Mouse (Mus musculus) heart, embryonic 14.5 days (tissue): ENCODE measurements around the gene Lrrc2. TPM values are rescaled to one million over a fixed set of nuclear protein-coding genes. Genes with fewer than 3 reads are reported as not detected.

Experiments used
- ATAC-seq: fragments of 200-750 bp; cut with Nextera tagmentation; 2 replicates; pipeline ENCODE4 v1.8.0; 2017; ENCODE audit warnings: low read depth, moderate TSS enrichment; ENCODE audit not compliant: insufficient number of reproducible peaks, insufficient read depth, low FRiP score
- H3K27ac ChIP-seq, 2 experiments: fragments of 200-500 bp in 1 of 2; fragments of 300-500 bp in 1 of 2; sonication (generic) in 1 of 2; replicated peaks in 1 of 2; 2 replicates each; pipeline ENCODE4 v1.5.1; 2012 to 2014; ENCODE audit warnings: low read depth in 2 of 2, low read length in 2 of 2, control low read depth in 1 of 2, mild to moderate bottlenecking in 1 of 2, mixed read lengths in 1 of 2; ENCODE audit not compliant: control insufficient read depth in 1 of 2, insufficient read depth in 1 of 2
- H3K27me3 ChIP-seq: fragments of 300-500 bp; sonication (generic); 2 replicates; pipeline ENCODE4 v1.6.1; 2014; ENCODE audit warnings: mild to moderate bottlenecking, low read length, control low read depth; ENCODE audit not compliant: control insufficient read depth, insufficient read depth
- H3K36me3 ChIP-seq: fragments of 300-500 bp; sonication (generic); 2 replicates; pipeline ENCODE4 v1.6.1; 2014; ENCODE audit warnings: mild to moderate bottlenecking, control low read depth, low read length, mixed read lengths; ENCODE audit not compliant: control insufficient read depth, insufficient read depth
- H3K4me1 ChIP-seq, 2 experiments: fragments of 200-500 bp in 1 of 2; fragments of 300-500 bp in 1 of 2; sonication (generic) in 1 of 2; 2 replicates each; pipeline ENCODE4 v1.6.1; 2012 to 2014; ENCODE audit warnings: low read length in 2 of 2, control low read depth in 1 of 2, mixed read lengths in 1 of 2; ENCODE audit not compliant: control insufficient read depth in 2 of 2, insufficient read depth in 2 of 2
- H3K4me2 ChIP-seq: fragments of 300-500 bp; sonication (generic); 2 replicates; pipeline ENCODE4 v1.6.1; 2014; ENCODE audit warnings: mild to moderate bottlenecking, low read length
- H3K4me3 ChIP-seq, 2 experiments: fragments of 200-500 bp in 1 of 2; fragments of 300-500 bp in 1 of 2; sonication (generic) in 1 of 2; 2 replicates each; pipeline ENCODE4 v1.5.1; 2012 to 2014; ENCODE audit warnings: low read length in 2 of 2, mild to moderate bottlenecking in 2 of 2, control low read depth in 1 of 2, low read depth in 1 of 2, moderate library complexity in 1 of 2; ENCODE audit not compliant: control insufficient read depth in 1 of 2, insufficient read depth in 1 of 2
- H3K9ac ChIP-seq: fragments of 300-500 bp; sonication (generic); 2 replicates; pipeline ENCODE4 v1.6.1; 2014; ENCODE audit warnings: mild to moderate bottlenecking, low read length
- H3K9me3 ChIP-seq: fragments of 300-500 bp; sonication (generic); 2 replicates; pipeline ENCODE4 v1.6.1; 2016; ENCODE audit warnings: low read length, control low read depth; ENCODE audit not compliant: control insufficient read depth
- WGBS: fragments of 180-500 bp; shearing (Covaris S2); extraction: QIAGEN DNeasy Blood & Tissue Kit; methylation state at CpG from one replicate; pipeline ENCODE4 v1.1.7; 2014; 5-methylcytosine and 5-hydroxymethylcytosine counted together
- polyA plus RNA-seq: library from polyadenylated mRNA; unstranded; fragments of >200 nt; fragmentation: Nextera tagmentation; extraction: Ambion mirVana; gene quantifications from 2 replicates; pipeline ENCODE4 v1.2.1, GENCODE M21; 2014

Gene Lrrc2
- polyA plus RNA-seq, 1 experiment from 2014 or later = 5.4 TPM

GRCm38 (mm10) chr9:110979411-110979810 lies 28.1 kb downstream of the Lrrc2 start:
- Histone ChIP-seq H3K27me3 (no peaks in the 10 kb centered on the region), H3K27ac (no peak overlapping the region), H3K36me3 (no peaks in the 10 kb centered on the region), H3K4me1 (no peaks in the 10 kb centered on the region), H3K9ac (no peak overlapping the region), H3K4me2 (no peak overlapping the region), H3K9me3 (no peaks in the 10 kb centered on the region), H3K4me3 (no peak overlapping the region)
- ATAC-seq = no peak
- WGBS = 93% methylated on average over 11 of the region's 11 CpGs

GRCm38 (mm10) chr9:110982351-110982750 lies 31.0 kb downstream of the Lrrc2 start:
- Histone ChIP-seq H3K27me3 (no peaks in the 10 kb centered on the region), H3K4me1 (no peaks in the 10 kb centered on the region), H3K27ac (no peak overlapping the region), H3K4me3 (no peak overlapping the region), H3K9me3 (no peaks in the 10 kb centered on the region), H3K9ac (no peak overlapping the region), H3K4me2 (no peak overlapping the region), H3K36me3 (no peaks in the 10 kb centered on the region)
- 65% methylated on average over 4 of the region's 4 CpGs for WGBS
- ATAC-seq = no peak

- Histone ChIP-seq H3K36me3 (no peaks in the 10 kb centered on the region), H3K4me2 (no peak overlapping the region), H3K9ac (no peak overlapping the region), H3K4me3 (no peak overlapping the region), H3K27ac (no peak overlapping the region), H3K27me3 (no peaks in the 10 kb centered on the region), H3K9me3 (no peaks in the 10 kb centered on the region), H3K4me1 (no peaks in the 10 kb centered on the region; a peak in 1 of 4 replicates)
- ATAC-seq = no peak
- 93% methylated on average over 9 of the region's 9 CpGs for WGBS
Observed at GRCm38 (mm10) chr9:110984096-110984495, 32.8 kb downstream of the Lrrc2 start.

- Histone ChIP-seq H3K4me1 (no peaks in the 10 kb centered on the region; a peak in 1 of 4 replicates), H3K36me3 (no peaks in the 10 kb centered on the region), H3K4me2 (no peak overlapping the region), H3K27me3 (no peaks in the 10 kb centered on the region), H3K4me3 (no peak overlapping the region), H3K9ac (no peak overlapping the region), H3K9me3 (no peaks in the 10 kb centered on the region), H3K27ac (no peak overlapping the region)
- WGBS = 90% methylated on average over 5 of the region's 5 CpGs
- ATAC-seq = no peak
Observed at GRCm38 (mm10) chr9:110985541-110985940, 34.2 kb downstream of the Lrrc2 start.

GRCm38 (mm10) chr9:110985951-110986350 lies 34.6 kb downstream of the Lrrc2 start:
- Histone ChIP-seq H3K4me1 (no peaks in the 10 kb centered on the region; a peak in 1 of 4 replicates), H3K27ac (no peak overlapping the region), H3K4me3 (no peak overlapping the region), H3K27me3 (no peaks in the 10 kb centered on the region), H3K9me3 (no peaks in the 10 kb centered on the region), H3K36me3 (no peaks in the 10 kb centered on the region), H3K4me2 (no peak overlapping the region), H3K9ac (no peak overlapping the region)
- WGBS = 86% methylated on average over 8 of the region's 8 CpGs
- no peak for ATAC-seq

GRCm38 (mm10) chr9:110987331-110987730 lies 36.0 kb downstream of the Lrrc2 start:
- no peak overlapping the region for H3K4me3 ChIP-seq
- H3K4me2 ChIP-seq = no peak overlapping the region
- no peaks in the 10 kb centered on the region; a peak in 1 of 4 replicates for H3K4me1 ChIP-seq
- ATAC-seq = no peak
- WGBS = 76% methylated on average over 4 of the region's 4 CpGs
- no peaks in the 10 kb centered on the region for H3K36me3 ChIP-seq
- no peaks in the 10 kb centered on the region for H3K27me3 ChIP-seq
- no peak overlapping the region for H3K27ac ChIP-seq
- no peaks in the 10 kb centered on the region for H3K9me3 ChIP-seq
- no peak overlapping the region for H3K9ac ChIP-seq

- Histone ChIP-seq H3K9me3 (no peaks in the 10 kb centered on the region), H3K4me3 (no peak overlapping the region), H3K9ac (no peak overlapping the region), H3K27ac (no peak overlapping the region), H3K4me1 (no peaks in the 10 kb centered on the region; a peak in 1 of 4 replicates), H3K36me3 (no peaks in the 10 kb centered on the region), H3K27me3 (no peaks in the 10 kb centered on the region), H3K4me2 (no peak overlapping the region)
- ATAC-seq = no peak
- 79% methylated on average over 3 of the region's 3 CpGs for WGBS
Observed at GRCm38 (mm10) chr9:110988078-110988477, 36.7 kb downstream of the Lrrc2 start.

- 44% methylated on average over 4 of the region's 4 CpGs for WGBS
- Histone ChIP-seq H3K36me3 (no peaks in the 10 kb centered on the region), H3K27me3 (no peaks in the 10 kb centered on the region), H3K4me1 (no peaks in the 10 kb centered on the region; a peak in 1 of 4 replicates), H3K4me3 (no peak overlapping the region), H3K9ac (no peak overlapping the region), H3K4me2 (no peak overlapping the region), H3K9me3 (no peaks in the 10 kb centered on the region), H3K27ac (no peak overlapping the region)
- no peak for ATAC-seq
Observed at GRCm38 (mm10) chr9:110989141-110989540, 37.8 kb downstream of the Lrrc2 start.
